Mouse (Mus musculus): ENCODE data around the gene Rpp40.

The Rpp40 gene

GRCm38 (mm10) chr13:35905879-35906481, at the start of gene Rpp40:
Gene Rpp40, minus strand, starts transcription at chr13:35906359.
- peak; percentile 82 to 87 for DNase-seq

DNA sequence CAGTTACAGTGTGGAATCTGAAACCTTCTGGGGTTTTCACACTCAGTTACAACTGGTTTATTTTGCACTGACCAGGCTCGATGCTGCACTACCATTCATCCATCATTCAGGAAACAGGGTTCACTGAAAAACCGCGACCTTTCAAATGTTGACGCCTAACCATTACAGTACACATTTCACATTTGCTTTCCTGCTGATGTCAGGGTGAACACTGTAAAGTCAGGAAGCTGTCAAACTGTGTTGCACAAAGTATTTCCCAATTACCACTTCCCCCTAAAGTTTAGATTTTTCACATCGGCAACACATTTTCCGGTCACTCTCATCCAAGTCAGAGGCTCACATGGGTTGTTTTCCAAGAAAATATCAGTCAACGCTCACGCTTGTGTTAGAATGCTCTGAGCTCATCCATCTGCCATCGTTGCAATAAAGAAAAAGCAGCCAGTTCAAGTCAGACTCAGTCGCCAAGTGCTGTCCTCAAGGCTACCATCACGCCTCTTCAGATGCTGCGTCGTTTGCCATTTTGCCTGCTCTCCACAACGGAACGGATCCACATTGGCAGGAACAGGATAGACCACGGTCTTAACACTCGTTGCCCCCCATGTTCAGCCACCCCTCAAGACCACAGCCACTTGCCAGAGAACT, 43.8 kb upstream of the Rpp40 start:
- DNase-seq, result no peak

DNA sequence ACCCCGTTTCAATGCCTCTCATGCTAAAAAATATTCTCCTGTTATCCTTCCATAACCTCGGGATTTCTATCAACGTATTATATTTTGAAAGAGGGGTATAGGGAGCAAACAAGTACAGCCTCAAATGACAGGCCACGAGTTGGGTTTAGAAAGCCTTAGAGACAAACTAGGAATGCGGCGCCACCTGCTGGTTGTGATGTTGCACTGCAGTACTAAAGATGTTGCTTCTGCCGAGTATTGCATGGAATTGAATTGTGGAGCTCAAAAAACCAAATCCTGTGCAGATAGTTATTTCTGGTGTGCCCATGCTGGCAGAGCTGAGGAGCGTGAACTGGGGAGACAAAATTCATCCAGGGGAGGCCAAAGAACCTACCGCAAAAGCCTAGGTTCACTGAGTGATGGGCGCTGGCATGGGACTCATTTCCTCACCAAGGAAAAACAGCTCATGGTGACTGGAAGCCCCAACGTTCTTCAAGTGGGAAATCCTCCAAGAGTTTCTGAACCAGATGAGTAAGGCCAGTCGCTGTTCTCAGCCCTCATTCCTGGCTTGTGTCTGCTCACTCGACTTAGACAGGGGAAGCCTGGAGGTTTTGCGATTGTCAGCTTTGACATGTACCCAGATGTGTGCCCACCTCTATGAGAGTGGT, 41.3 kb upstream of the Rpp40 start:
- DNase-seq, result peak; percentile 76 to 82

- DNase-seq, result no peak
Measured at GRCm38 (mm10) chr13:35946659-35947353, 40.6 kb upstream of the Rpp40 start.

GRCm38 (mm10) chr13:35940934-35941333, 34.8 kb upstream of the Rpp40 start:
- DNase-seq, result no peak

GRCm38 (mm10) chr13:35939871-35940665, 33.9 kb upstream of the Rpp40 start:
- no peak for DNase-seq

DNA sequence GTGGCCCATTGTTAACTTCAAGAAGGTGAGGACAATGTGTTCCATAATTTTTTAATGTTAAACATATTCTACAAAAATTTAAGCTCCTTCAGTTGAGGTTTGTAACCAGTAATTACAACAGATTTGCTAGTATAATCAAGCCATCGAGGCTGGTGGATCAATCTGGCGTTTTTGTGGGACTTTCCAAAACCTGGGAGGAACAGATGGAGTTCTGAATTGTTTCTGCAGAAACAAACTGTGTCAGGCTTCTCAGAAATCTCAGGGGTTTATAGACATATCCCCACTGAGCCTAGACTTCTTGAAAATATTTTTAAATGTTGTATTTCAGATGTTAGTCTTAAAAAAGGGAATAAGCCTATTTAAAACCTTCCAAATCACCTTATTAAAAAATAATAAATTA, 31.8 kb upstream of the Rpp40 start:
- no peak for DNase-seq

DNA sequence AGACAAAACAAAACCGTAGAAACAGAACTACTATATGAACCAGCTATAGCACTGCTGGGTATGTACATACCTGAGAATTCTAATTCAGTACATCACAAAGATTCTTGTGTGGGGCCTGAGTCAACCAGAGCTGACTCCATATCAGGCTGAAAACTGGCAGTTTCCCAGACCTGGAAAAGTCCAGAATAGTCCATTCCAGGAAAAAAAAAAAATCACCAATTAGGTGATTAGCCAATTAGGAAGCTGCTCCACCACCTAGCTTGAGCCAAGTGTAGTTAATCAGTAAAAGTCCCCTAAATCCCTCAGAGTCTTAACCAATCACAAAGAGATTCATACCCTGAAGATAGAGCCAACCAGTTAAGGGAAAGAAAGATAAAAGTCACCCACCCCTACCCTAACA, 5.3 kb upstream of the Rpp40 start:
- DNase-seq, result no peak

- no peak for DNase-seq
Measured at GRCm38 (mm10) chr13:35905378-35905777, 781 bp downstream of the Rpp40 start.

DNA sequence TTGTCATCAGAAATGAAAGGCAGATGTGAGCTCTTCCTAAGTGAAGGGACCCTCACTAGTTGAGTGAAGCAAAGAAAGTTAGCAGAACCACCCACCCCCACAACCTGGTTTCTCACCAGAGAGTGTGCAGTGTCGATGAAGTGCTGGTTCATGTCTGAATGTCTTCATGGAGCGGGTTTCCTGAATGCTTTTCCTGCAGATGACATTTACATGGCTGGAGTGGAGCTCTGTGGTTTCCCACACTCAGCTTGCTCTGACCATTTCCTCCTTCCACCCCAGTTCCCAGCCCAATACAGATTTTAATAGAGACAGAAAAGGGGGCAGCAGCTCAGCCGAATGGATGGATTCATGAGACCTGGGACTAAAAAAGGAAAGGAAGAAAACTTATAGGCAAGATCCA, 13.3 kb downstream of the Rpp40 start:
- DNase-seq, result no peak

DNA sequence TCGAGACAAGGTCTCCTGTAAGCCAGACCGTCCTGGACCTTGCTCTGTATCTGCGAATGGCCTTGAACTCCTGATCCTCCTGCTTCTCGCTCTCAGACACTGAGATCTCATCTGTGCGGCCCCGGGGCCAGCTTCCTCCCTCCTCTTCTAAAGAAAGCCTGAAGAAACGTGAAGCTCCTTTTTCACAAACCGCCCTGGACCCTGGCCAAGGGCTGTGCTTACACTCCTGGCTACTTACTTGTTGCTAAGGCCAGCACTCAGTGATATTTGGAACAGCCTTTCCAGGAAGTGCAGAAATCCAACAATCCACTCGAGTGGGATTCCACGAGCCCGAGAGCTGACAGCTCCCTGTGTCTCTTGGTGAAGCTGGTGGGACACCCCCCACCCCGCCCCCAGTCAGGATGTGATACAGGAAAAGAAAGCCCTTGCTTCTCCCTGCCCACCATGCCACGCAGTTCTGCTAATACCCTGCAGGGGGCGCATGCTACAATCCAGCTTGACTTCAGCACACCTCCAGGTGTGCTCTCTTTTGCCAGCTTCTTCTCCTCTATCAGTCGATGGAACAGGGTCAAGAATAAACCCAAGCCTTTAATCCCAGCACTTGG, 19.9 kb downstream of the Rpp40 start:
- peak; percentile 24 to 27 for DNase-seq

- no peak for DNase-seq
Measured at GRCm38 (mm10) chr13:35880555-35881046, 25.6 kb downstream of the Rpp40 start.

DNA sequence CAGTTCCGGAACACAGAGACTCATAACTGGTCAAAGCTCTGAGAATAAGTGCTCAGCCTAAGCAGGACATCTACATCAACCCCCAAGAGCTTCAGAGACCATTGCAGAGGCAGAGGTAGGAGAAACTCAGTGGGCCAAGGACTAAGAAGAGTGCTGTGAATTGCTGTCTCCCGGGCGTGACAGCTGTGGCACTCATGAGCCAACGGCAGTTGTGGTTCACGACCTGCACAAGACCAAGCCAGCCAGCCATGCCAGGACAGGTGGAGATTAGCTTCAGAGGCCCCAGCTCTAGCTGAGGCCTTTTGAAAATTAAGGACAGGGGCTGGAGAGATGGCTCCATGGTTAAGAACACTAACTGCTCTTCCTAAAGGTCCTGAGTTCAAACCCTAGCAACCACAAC, 26.6 kb downstream of the Rpp40 start:
- no peak for DNase-seq

GRCm38 (mm10) chr13:35879068-35879467, 27.1 kb downstream of the Rpp40 start:
- DNase-seq, result no peak

GRCm38 (mm10) chr13:35878282-35878681, 27.9 kb downstream of the Rpp40 start:
- no peak for DNase-seq

- no peak for DNase-seq
Measured at GRCm38 (mm10) chr13:35875396-35875795, 30.8 kb downstream of the Rpp40 start.

DNA sequence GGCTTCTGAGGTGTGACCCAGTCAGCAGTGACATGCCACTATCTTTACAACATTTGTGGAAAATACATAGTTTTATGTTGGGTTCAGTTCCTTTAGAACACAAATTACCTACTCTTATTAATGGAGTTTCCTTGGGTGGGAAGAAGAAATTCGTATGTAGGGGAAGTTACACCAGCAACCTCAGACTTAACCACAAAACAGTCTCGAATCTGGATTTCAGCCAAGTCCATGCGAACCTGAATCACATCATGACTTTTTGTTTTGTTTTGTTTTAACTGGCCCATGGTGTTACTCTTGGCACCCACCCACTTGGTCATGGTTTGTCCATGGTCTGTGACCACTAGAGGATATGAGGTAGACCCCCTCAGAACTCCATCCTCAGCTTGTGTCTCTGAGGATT, 35.1 kb downstream of the Rpp40 start:
- no peak for DNase-seq

DNA sequence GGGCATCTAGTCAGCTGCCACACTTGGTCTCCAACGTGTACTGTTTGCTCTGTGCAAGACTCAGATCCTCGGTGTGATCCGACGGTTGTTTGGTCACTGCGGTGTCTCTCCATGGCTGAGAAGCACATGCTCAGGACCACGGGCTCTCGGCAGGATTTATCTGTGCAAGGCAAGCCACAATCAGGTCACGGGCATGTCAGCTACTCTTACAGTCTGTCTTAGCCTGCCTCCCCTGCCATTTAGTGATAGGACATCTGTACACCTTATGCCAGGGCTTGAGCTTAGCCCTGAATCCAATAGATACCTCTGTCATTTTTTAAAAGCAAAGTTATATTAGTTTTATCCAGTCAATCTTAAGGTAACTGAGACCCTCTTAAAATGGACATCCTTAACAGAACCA, 35.5 kb downstream of the Rpp40 start:
- no peak for DNase-seq

DNA sequence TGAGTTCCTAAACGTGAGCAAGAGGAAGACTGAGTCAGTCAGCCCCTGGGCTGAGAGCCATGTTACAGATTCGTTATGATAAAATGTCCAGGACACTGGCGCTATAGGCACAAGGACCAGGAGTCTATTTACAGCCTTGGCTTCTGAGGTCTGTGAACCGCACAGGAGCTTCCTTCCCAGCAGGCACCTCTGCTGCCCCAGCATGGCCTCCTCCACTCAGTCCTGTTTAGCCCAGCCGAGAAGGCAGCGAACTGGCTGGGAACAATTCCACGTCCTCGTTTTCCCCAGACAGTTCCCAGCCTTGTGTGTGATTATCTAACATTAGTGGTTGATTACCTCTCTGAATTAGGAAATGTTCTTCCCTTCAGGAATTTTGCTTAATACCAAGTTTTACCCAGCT, 45.2 kb downstream of the Rpp40 start:
- peak; percentile 44 to 50 for DNase-seq

DNA sequence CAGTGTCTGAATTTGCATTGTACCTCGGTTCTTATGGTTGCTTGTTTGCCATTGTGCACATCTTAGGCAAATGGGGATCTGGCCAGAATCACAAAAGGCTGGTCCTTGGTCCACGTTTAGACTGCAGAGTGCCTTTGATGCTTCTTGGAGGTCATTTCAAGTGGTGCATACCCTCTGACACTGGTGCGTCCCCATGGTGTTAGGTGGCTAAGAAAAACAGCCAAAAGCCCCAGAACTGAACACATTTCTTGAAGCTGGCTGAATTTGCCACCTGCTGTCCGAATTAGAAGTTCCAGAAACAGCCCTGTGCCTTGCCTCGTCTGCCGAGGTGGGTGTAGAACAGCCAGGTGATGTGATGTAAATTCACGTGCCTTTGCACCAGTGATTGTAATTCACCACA, 48.7 kb downstream of the Rpp40 start:
- no peak for DNase-seq

- no peak for DNase-seq
Measured at GRCm38 (mm10) chr13:35852851-35853575, 53.1 kb downstream of the Rpp40 start.

GRCm38 (mm10) chr13:35851581-35851980, 54.6 kb downstream of the Rpp40 start:
- peak; percentile 16 to 37 for DNase-seq

Data from cerebellum, postnatal 36 days (tissue).